Mouse (Mus musculus): Measurements from ENCODE around the gene Btbd11. TPM values are rescaled to one million over a fixed set of nuclear protein-coding genes. Genes with fewer than 3 reads are reported as not detected.

Gene Btbd11
- polyA plus RNA-seq, 1 experiment from 2014 or later = 1.6 TPM

DNA sequence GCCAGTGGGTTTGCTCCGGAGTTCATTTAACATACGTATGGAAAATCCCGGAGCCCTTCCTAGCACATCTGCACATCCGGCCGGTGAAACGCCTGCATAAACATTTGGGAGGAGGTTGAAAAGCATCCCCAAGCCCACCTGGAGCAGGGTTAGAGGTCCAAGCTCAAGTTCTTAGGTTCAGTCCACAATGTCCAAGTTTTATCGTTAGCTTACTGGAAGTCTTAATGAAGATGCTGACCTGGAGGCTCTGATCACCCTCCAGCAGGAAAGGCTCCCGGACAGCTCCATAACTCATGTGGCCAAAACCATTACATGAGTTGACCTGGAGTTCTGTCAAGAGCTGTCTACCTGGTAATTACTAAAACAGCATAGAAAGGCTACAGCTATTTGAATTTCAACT, 109.7 kb downstream of the Btbd11 start:
- H3K9ac ChIP-seq = no peak overlapping the region
- no peaks in the 10 kb centered on the region for H3K36me3 ChIP-seq
- no peak overlapping the region for H3K4me3 ChIP-seq (replicated peaks)
- H3K27ac ChIP-seq = no peak overlapping the region
- no peaks in the 10 kb centered on the region for H3K27me3 ChIP-seq (replicated peaks)
- 67% methylated on average over 8 of the region's 8 CpGs for WGBS
- H3K4me2 ChIP-seq (replicated peaks) = no peak overlapping the region
- no peaks in the 10 kb centered on the region for H3K9me3 ChIP-seq
- no peaks in the 10 kb centered on the region for H3K4me1 ChIP-seq (replicated peaks)
- ATAC-seq = no peak

DNA sequence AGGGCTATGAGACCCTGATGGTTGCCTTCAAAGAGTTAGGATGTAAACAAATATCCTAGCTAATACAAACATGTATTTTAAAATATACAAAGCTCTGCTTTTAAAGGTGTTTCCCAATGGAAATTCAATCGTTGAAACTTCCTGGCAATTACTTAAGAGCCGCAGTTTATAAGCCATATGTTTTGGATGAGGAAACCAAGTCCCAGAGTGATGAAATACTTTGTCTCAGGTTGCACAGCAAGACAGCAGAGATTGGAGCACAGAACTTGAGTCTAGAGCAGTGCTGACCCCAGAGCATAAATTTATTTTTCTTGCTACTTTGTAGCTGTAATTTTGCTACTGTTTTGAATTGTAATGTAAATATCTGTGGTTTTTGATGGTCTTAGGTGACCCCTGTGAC, 110.4 kb downstream of the Btbd11 start:
- no peaks in the 10 kb centered on the region for H3K9me3 ChIP-seq
- no peak overlapping the region for H3K27ac ChIP-seq
- H3K4me1 ChIP-seq (replicated peaks) = no peaks in the 10 kb centered on the region
- ATAC-seq = no peak
- no peak overlapping the region for H3K9ac ChIP-seq
- no peaks in the 10 kb centered on the region for H3K27me3 ChIP-seq (replicated peaks)
- no peaks in the 10 kb centered on the region for H3K36me3 ChIP-seq
- no peak overlapping the region for H3K4me3 ChIP-seq (replicated peaks)
- H3K4me2 ChIP-seq (replicated peaks) = no peak overlapping the region
- 44% methylated on average over 2 of the region's 2 CpGs for WGBS

DNA sequence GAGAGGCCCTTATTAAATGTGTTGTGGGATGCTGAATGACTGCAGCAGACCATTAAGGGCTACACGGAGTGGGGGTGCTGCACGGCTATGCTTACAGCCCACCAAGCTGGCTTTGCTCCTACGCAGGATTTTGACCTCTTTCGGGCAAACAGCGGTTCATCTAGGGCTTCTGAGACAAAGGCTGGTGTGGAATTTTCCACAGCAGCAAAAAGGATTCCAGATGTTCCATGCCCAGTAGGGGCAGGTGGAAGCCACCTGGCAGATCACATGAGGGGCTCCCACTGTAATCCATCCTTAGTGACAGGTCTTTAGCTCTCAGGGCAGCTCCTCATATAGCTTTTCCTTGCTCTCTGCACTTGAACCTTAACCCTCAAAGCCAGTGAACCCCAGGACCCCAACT, 111.3 kb downstream of the Btbd11 start:
- 79% methylated on average over 5 of the region's 5 CpGs for whole genome bisulfite sequencing
- Histone ChIP-seq H3K9me3 (no peaks in the 10 kb centered on the region), H3K9ac (no peak overlapping the region), H3K27ac (no peak overlapping the region), H3K4me2 (replicated peaks) (no peak overlapping the region), H3K36me3 (no peaks in the 10 kb centered on the region), H3K4me1 (replicated peaks) (no peaks in the 10 kb centered on the region), H3K4me3 (replicated peaks) (no peak overlapping the region), H3K27me3 (replicated peaks) (no peaks in the 10 kb centered on the region)
- ATAC-seq = no peak

DNA sequence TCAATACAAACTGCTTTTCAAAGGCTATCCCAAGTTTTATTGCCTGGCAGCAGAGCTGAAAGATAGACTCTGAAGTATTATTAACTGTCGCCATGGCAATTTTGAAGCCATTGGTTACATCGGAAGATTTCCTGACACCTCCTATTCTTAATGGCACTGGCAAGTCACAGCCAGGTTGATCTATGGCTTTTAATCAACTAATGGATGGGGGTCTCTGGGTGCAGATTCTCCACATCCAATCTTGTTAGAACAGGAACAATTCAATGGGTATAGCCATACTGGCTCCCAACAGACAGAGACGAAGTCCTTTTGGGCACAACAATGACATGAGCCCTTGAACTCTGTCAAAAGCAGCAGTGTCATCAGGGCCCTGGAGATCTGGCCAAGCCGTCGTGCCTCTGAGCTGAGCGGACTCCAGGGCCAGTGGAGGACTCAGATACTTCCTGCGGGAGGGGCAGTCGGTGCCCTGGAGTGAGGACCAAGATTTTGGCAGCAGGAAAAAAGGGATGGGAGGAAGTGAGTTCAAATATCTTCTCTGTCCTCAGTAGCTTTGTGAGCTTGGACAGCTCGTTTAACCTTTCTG, 114.0 kb downstream of the Btbd11 start:
- Histone ChIP-seq H3K36me3 (no peaks in the 10 kb centered on the region), H3K4me1 (replicated peaks) (no peaks in the 10 kb centered on the region), H3K9ac (no peak overlapping the region), H3K4me2 (replicated peaks) (no peak overlapping the region), H3K9me3 (no peaks in the 10 kb centered on the region), H3K27me3 (replicated peaks) (no peaks in the 10 kb centered on the region), H3K4me3 (replicated peaks) (no peak overlapping the region), H3K27ac (no peak overlapping the region)
- peak; percentile 42 for ATAC-seq
- 69% methylated on average over 9 of the region's 9 CpGs for WGBS

DNA sequence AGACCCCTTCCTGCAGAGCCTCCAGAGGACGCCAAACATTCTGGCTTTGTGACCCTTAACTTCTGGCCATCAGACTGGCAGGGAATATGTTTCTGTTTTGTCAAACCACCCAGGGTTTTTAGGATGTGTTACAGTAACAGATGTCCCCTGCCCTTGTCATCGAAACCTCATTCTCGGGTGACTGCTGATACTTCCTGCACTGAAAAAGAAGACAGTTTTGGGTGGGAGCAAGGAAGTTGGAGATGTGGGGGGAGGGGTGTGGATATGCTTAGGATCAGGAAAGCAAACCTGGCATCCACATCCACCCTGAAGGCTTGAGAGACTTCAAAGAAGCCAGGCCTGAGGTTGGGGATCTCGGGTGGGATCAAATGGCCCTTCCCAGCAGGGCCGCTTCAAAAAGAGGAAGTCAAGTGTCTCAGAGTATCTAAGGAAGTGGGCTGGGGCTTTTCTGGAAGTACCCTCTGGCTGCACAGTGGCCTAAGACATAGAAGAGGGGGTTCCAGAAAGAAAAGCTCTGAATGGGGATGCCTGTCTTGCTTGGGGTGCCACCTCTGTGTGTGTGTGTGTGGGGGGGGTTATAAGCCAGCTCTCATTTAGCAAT, 115.5 kb downstream of the Btbd11 start:
- no peak overlapping the region for H3K4me3 ChIP-seq (replicated peaks)
- H3K36me3 ChIP-seq = no peaks in the 10 kb centered on the region
- H3K27me3 ChIP-seq (replicated peaks) = no peaks in the 10 kb centered on the region
- H3K9me3 ChIP-seq = no peaks in the 10 kb centered on the region
- no peak overlapping the region for H3K27ac ChIP-seq
- H3K9ac ChIP-seq = no peak overlapping the region
- H3K4me1 ChIP-seq (replicated peaks) = no peaks in the 10 kb centered on the region
- ATAC-seq = no peak
- WGBS = 60% methylated on average over 5 of the region's 5 CpGs
- no peak overlapping the region for H3K4me2 ChIP-seq (replicated peaks)

DNA sequence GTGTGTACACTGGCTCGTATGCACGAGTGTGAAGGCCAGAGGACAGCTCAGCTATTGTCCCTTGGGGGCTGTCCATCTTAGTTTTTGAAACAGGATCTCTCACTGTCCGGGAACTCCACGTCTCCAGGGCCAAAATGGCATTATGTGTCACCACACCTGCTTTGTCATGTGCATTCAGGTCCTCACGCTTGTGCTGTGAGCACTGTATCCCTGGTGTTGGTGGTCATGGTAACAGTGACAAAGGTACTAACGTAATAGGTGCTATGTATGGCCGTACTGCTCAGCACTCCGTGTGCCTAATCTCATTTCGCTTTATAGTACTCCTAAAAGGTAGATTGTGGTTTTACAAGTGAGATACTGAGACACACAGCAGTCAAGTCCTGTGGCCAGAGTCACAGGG, 116.0 kb downstream of the Btbd11 start:
- 76% methylated on average over 9 of the region's 9 CpGs for WGBS
- ATAC-seq = no peak

DNA sequence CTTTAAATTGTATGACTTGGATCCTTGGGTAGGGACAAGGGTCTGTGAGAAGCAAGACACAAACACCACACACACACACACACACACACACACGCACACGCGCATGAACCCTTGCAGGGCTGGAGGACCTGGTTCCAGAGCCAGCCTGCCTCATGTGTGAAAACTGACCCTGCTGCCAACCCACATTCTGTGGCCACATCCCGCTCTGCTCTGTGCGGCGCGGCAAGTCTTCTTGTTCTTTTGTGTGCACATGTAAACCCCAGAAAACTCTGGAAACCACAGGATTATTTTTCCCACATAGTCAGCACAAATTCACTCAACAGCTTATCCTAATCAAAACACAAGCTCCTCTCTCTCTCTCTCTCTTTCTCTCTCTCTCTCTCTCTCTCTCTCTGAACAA, 116.8 kb downstream of the Btbd11 start:
- no peaks in the 10 kb centered on the region for H3K4me1 ChIP-seq (replicated peaks)
- no peak overlapping the region for H3K4me3 ChIP-seq (replicated peaks)
- no peak overlapping the region for H3K9ac ChIP-seq
- H3K36me3 ChIP-seq = no peaks in the 10 kb centered on the region
- no peak for ATAC-seq
- no peaks in the 10 kb centered on the region for H3K9me3 ChIP-seq
- no peak overlapping the region for H3K27ac ChIP-seq
- WGBS = 88% methylated on average over 7 of the region's 7 CpGs
- H3K27me3 ChIP-seq (replicated peaks) = no peaks in the 10 kb centered on the region
- no peak overlapping the region for H3K4me2 ChIP-seq (replicated peaks)

More for the DNA sequence above, 116.0 kb downstream of the Btbd11 start:
- Histone ChIP-seq H3K4me2 (replicated peaks) (no peak overlapping the region), H3K27me3 (replicated peaks) (no peaks in the 10 kb centered on the region), H3K4me1 (replicated peaks) (no peaks in the 10 kb centered on the region), H3K27ac (no peak overlapping the region), H3K9ac (no peak overlapping the region), H3K36me3 (no peaks in the 10 kb centered on the region), H3K9me3 (no peaks in the 10 kb centered on the region), H3K4me3 (replicated peaks) (no peak overlapping the region)

DNA sequence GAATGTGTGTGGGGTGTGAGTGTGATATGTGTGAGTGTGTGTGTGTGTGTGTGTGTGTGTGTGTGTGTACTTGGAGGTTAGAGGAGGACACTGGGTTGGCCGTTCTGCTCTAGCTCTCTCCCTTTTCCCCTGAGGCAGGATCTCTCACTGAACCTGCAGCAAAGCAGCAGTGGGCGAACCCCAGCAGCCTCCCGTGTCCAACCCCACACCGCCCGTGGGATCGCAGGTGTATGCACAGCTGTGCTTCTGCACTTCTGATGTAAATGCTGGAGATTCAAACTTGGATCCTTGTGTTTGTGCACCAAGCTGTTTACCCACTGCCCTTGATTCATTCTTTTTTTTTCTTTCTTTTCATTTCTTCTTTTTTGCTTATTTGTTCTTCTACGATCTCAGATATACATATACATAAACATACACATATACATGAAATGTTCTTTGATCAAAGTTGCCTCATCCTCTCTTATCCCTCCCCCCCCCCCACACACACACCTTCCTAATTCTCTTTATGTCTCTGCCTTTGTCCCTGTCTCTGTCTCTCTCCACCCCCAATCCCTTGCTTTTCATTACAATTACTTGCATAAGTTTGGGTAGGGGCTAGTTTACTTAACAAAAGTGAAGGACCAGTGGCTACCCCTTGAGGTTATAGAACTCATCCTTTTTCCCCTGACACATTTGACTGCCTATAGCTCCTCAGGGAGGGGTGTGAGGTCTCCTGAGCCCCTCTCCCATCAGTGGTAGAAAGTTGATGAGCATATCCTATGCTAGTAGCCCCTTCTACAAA, 120.8 kb downstream of the Btbd11 start:
- no peak for ATAC-seq
- no peaks in the 10 kb centered on the region for H3K36me3 ChIP-seq
- H3K27ac ChIP-seq = no peak overlapping the region
- WGBS = 77% methylated on average over 7 of the region's 7 CpGs
- H3K9me3 ChIP-seq = no peaks in the 10 kb centered on the region
- H3K4me2 ChIP-seq (replicated peaks) = no peak overlapping the region
- H3K27me3 ChIP-seq (replicated peaks) = no peaks in the 10 kb centered on the region
- no peak overlapping the region for H3K9ac ChIP-seq
- no peak overlapping the region for H3K4me3 ChIP-seq (replicated peaks)
- H3K4me1 ChIP-seq (replicated peaks) = no peaks in the 10 kb centered on the region

DNA sequence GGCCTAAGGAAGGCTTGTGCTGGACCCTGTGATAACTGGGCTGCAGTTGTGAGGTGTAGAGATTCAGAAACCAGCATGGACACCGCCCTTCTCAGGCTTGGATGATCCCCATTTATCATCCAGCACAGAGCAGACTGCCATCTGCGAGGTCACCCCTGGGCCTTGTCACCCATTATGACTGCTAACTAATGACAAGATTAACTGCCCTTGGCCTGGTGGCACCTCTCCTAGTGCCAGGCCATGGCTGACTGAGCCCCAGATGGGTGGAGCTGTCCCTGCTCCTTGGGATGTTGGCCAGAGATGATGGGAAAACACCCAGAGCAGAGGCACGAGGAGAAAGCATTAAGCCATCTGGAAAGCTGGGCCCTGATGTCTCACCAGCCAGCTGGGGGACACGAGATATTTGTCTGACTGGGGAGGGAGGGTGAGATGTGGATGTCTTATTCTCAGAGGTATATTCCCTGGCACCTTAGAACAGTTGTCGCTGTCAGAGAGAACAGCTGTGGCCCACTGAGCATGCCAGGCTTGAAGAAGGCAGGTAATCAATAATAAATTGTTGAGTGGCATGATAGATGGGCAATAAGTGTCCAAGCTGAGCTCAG, 121.7 kb downstream of the Btbd11 start:
- 72% methylated on average over 5 of the region's 5 CpGs for whole genome bisulfite sequencing
- Histone ChIP-seq H3K9ac (no peak overlapping the region), H3K4me1 (replicated peaks) (no peaks in the 10 kb centered on the region), H3K4me3 (replicated peaks) (no peak overlapping the region), H3K4me2 (replicated peaks) (no peak overlapping the region), H3K27ac (no peak overlapping the region), H3K27me3 (replicated peaks) (no peaks in the 10 kb centered on the region), H3K36me3 (no peaks in the 10 kb centered on the region), H3K9me3 (no peaks in the 10 kb centered on the region)
- no peak for ATAC-seq

DNA sequence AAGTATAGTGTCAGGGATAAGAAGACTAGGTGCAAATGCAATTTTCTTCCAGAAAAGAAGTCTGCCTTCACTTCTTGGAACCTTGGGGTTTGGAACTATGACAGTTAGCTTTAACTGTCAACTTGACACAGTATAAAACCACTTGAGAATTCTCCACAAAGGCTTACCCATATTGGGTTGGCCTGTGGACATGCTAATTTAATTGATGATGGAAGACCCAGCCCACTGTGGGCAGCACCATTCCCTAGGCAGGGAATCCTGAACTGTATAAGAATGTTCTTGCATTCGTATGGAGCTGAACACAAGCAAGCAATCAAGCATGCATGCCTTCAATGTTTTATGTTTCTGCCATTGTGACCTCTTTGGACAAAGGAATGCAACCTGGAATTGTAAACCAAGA, 122.4 kb downstream of the Btbd11 start:
- WGBS = 71% methylated on average over 1 of the region's 1 CpGs
- H3K4me3 ChIP-seq (replicated peaks) = no peak overlapping the region
- no peaks in the 10 kb centered on the region for H3K36me3 ChIP-seq
- H3K27ac ChIP-seq = no peak overlapping the region
- no peaks in the 10 kb centered on the region for H3K4me1 ChIP-seq (replicated peaks)
- no peak overlapping the region for H3K4me2 ChIP-seq (replicated peaks)
- no peaks in the 10 kb centered on the region for H3K27me3 ChIP-seq (replicated peaks)
- no peaks in the 10 kb centered on the region for H3K9me3 ChIP-seq
- H3K9ac ChIP-seq = no peak overlapping the region
- no peak for ATAC-seq

DNA sequence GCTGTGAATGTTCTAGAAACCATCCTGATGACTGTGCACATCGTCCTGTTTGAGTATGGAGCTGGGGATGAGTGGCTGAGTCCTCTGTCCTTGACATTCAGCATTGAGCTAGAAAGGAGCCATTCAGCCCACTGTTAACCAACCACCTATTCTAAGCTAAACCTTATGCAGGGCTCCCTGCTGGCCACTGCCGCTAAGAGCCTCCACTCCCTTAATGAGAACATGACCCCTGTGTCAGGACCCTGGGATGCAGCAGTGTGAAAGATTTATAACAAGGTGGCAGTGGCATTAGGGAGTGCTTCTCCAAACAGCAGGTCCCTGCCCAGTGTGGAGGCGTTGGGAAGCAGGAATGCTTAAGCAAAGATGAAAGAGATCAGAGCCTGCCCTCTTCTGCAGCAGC, 123.7 kb downstream of the Btbd11 start:
- H3K4me1 ChIP-seq (replicated peaks) = no peaks in the 10 kb centered on the region
- 11% methylated on average over 3 of the region's 3 CpGs for WGBS
- H3K9ac ChIP-seq = no peak overlapping the region
- ATAC-seq = no peak
- no peaks in the 10 kb centered on the region for H3K27me3 ChIP-seq (replicated peaks)
- H3K9me3 ChIP-seq = no peaks in the 10 kb centered on the region
- no peak overlapping the region for H3K4me3 ChIP-seq (replicated peaks)
- H3K36me3 ChIP-seq = no peaks in the 10 kb centered on the region
- no peak overlapping the region for H3K4me2 ChIP-seq (replicated peaks)
- no peak overlapping the region for H3K27ac ChIP-seq

DNA sequence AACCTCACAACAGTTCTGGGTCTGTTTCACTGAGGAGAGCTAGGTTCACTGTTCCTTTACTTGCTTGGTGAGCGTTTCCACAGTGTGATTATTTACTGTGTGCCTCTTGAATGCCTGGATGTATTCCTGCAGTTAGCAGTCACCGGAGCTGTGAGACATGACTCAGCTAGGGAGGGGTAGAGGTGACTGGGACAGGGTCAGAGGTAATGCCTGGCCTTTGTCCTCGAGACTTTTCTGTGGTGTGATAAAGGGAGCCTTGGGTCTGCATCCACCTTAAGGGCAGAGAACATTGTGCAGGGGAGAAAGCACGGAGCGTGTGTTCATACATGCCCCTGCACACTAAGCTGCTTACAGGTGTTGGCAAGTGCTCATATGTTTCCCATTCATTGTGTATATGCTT, 126.2 kb downstream of the Btbd11 start:
- no peak for ATAC-seq
- Histone ChIP-seq H3K9ac (no peak overlapping the region), H3K9me3 (no peaks in the 10 kb centered on the region), H3K27me3 (replicated peaks) (no peaks in the 10 kb centered on the region), H3K4me2 (replicated peaks) (no peak overlapping the region), H3K4me1 (replicated peaks) (no peaks in the 10 kb centered on the region), H3K27ac (no peak overlapping the region), H3K36me3 (no peaks in the 10 kb centered on the region), H3K4me3 (replicated peaks) (no peak overlapping the region)
- 65% methylated on average over 5 of the region's 5 CpGs for WGBS
